Mouse (Mus musculus): ENCODE measurements at regions not wholly inside any gene's neighbourhood (a gene's known extent, or its start where the extent isn't known, plus 50 kb on each side); places are given as distances from the start of the nearest gene placed in this dataset.
"Not testable (repeated sequence)": the region's sequence is repeated elsewhere in the genome, so short reads cannot be mapped to it uniquely, and the experiment has no call there.

- H3K36me3 ChIP-seq (ENCODE audit: control insufficient read depth, insufficient read depth, low read length); H3K9me3 ChIP-seq (ENCODE audit: control insufficient read depth, low read length); H3K4me2 ChIP-seq (ENCODE audit: low read length); H3K27ac ChIP-seq (ENCODE audit: low read depth); H3K4me3 ChIP-seq (ENCODE audit: low read depth, low read length); DNase-seq (ENCODE audit: low spot score); H3K9ac ChIP-seq (ENCODE audit: low read length); H3K4me1 ChIP-seq (replicated peaks; ENCODE audit: control insufficient read depth, insufficient read depth, low read length); H3K27me3 ChIP-seq (replicated peaks; ENCODE audit: control insufficient read depth, insufficient read depth, low read length); ATAC-seq (replicated peaks; ENCODE audit: low FRiP score, low TSS enrichment, low read depth): not testable (repeated sequence)
- 90% methylated on average over 1 of the region's 1 CpGs for WGBS
These were observed 116.8 kb downstream of the Rfpl4b start for GRCm38 (mm10) chr10:38704762-38705130.

GRCm38 (mm10) chr10:38703954-38704761, 117.4 kb downstream of the Rfpl4b start:
- Histone ChIP-seq H3K9me3 (ENCODE audit: control insufficient read depth, low read length) (no peaks in the 10 kb centered on the region), H3K36me3 (ENCODE audit: control insufficient read depth, insufficient read depth, low read length) (no peaks in the 10 kb centered on the region), H3K4me3 (ENCODE audit: low read depth, low read length) (no peak overlapping the region), H3K4me1 (replicated peaks; ENCODE audit: control insufficient read depth, insufficient read depth, low read length) (no peaks in the 10 kb centered on the region), H3K27me3 (replicated peaks; ENCODE audit: control insufficient read depth, insufficient read depth, low read length) (no peaks in the 10 kb centered on the region), H3K4me2 (ENCODE audit: low read length) (no peak overlapping the region), H3K9ac (ENCODE audit: low read length) (no peak overlapping the region), H3K27ac (ENCODE audit: low read depth) (no peak overlapping the region)
- no peak for ATAC-seq (replicated peaks; ENCODE audit: low FRiP score, low TSS enrichment, low read depth)
- no peak for DNase-seq (ENCODE audit: low spot score)
- WGBS, result 64% methylated on average over 4 of the region's 4 CpGs

- Histone ChIP-seq H3K4me3 (ENCODE audit: low read depth, low read length) (no peak overlapping the region), H3K9me3 (ENCODE audit: control insufficient read depth, low read length) (no peaks in the 10 kb centered on the region), H3K4me1 (replicated peaks; ENCODE audit: control insufficient read depth, insufficient read depth, low read length) (no peaks in the 10 kb centered on the region), H3K9ac (ENCODE audit: low read length) (no peak overlapping the region), H3K4me2 (ENCODE audit: low read length) (no peak overlapping the region), H3K36me3 (ENCODE audit: control insufficient read depth, insufficient read depth, low read length) (no peaks in the 10 kb centered on the region), H3K27me3 (replicated peaks; ENCODE audit: control insufficient read depth, insufficient read depth, low read length) (no peaks in the 10 kb centered on the region), H3K27ac (ENCODE audit: low read depth) (no peak overlapping the region)
- ATAC-seq (replicated peaks; ENCODE audit: low FRiP score, low TSS enrichment, low read depth) (no peak), DNase-seq (ENCODE audit: low spot score) (no peak)
- WGBS, result 58% methylated on average over 2 of the region's 2 CpGs
These were observed 144.1 kb downstream of the Rfpl4b start for GRCm38 (mm10) chr10:38677453-38677852.

- Histone ChIP-seq H3K9ac (ENCODE audit: low read length) (no peak overlapping the region), H3K27ac (ENCODE audit: low read depth) (no peak overlapping the region), H3K4me1 (replicated peaks; ENCODE audit: control insufficient read depth, insufficient read depth, low read length) (no peaks in the 10 kb centered on the region), H3K4me3 (ENCODE audit: low read depth, low read length) (no peak overlapping the region), H3K9me3 (ENCODE audit: control insufficient read depth, low read length) (no peaks in the 10 kb centered on the region), H3K27me3 (replicated peaks; ENCODE audit: control insufficient read depth, insufficient read depth, low read length) (no peaks in the 10 kb centered on the region), H3K4me2 (ENCODE audit: low read length) (no peak overlapping the region), H3K36me3 (ENCODE audit: control insufficient read depth, insufficient read depth, low read length) (no peaks in the 10 kb centered on the region)
- ATAC-seq (replicated peaks; ENCODE audit: low FRiP score, low TSS enrichment, low read depth) (no peak), DNase-seq (ENCODE audit: low spot score) (no peak)
These were observed 153.0 kb downstream of the Rfpl4b start for GRCm38 (mm10) chr10:38668610-38669009.

GRCm38 (mm10) chr10:38667841-38668240, 153.7 kb downstream of the Rfpl4b start:
- Histone ChIP-seq H3K9me3 (ENCODE audit: control insufficient read depth, low read length) (no peaks in the 10 kb centered on the region), H3K4me3 (ENCODE audit: low read depth, low read length) (no peak overlapping the region), H3K27ac (ENCODE audit: low read depth) (no peak overlapping the region), H3K27me3 (replicated peaks; ENCODE audit: control insufficient read depth, insufficient read depth, low read length) (no peaks in the 10 kb centered on the region), H3K9ac (ENCODE audit: low read length) (no peak overlapping the region), H3K4me1 (replicated peaks; ENCODE audit: control insufficient read depth, insufficient read depth, low read length) (no peaks in the 10 kb centered on the region), H3K36me3 (ENCODE audit: control insufficient read depth, insufficient read depth, low read length) (no peaks in the 10 kb centered on the region), H3K4me2 (ENCODE audit: low read length) (no peak overlapping the region)
- no peak for ATAC-seq (replicated peaks; ENCODE audit: low FRiP score, low TSS enrichment, low read depth)
- no peak for DNase-seq (ENCODE audit: low spot score)

- Histone ChIP-seq H3K9ac (ENCODE audit: low read length) (no peak overlapping the region), H3K36me3 (ENCODE audit: control insufficient read depth, insufficient read depth, low read length) (no peaks in the 10 kb centered on the region), H3K4me3 (ENCODE audit: low read depth, low read length) (no peak overlapping the region), H3K27ac (ENCODE audit: low read depth) (no peak overlapping the region), H3K4me2 (ENCODE audit: low read length) (no peak overlapping the region), H3K27me3 (replicated peaks; ENCODE audit: control insufficient read depth, insufficient read depth, low read length) (no peaks in the 10 kb centered on the region), H3K9me3 (ENCODE audit: control insufficient read depth, low read length) (no peaks in the 10 kb centered on the region), H3K4me1 (replicated peaks; ENCODE audit: control insufficient read depth, insufficient read depth, low read length) (no peaks in the 10 kb centered on the region)
- ATAC-seq (replicated peaks; ENCODE audit: low FRiP score, low TSS enrichment, low read depth), result no peak
- no peak for DNase-seq (ENCODE audit: low spot score)
- 61% methylated on average over 1 of the region's 1 CpGs for WGBS
These were observed 185.9 kb downstream of the Rfpl4b start for GRCm38 (mm10) chr10:38635695-38636094.

- Histone ChIP-seq H3K36me3 (ENCODE audit: control insufficient read depth, insufficient read depth, low read length) (no peaks in the 10 kb centered on the region), H3K9ac (ENCODE audit: low read length) (no peak overlapping the region), H3K4me2 (ENCODE audit: low read length) (no peak overlapping the region), H3K9me3 (ENCODE audit: control insufficient read depth, low read length) (no peaks in the 10 kb centered on the region), H3K27me3 (replicated peaks; ENCODE audit: control insufficient read depth, insufficient read depth, low read length) (no peaks in the 10 kb centered on the region), H3K27ac (ENCODE audit: low read depth) (no peak overlapping the region), H3K4me3 (ENCODE audit: low read depth, low read length) (no peak overlapping the region), H3K4me1 (replicated peaks; ENCODE audit: control insufficient read depth, insufficient read depth, low read length) (no peaks in the 10 kb centered on the region)
- ATAC-seq (replicated peaks; ENCODE audit: low FRiP score, low TSS enrichment, low read depth), result no peak
- WGBS, result 55% methylated on average over 4 of the region's 4 CpGs
- DNase-seq (ENCODE audit: low spot score), result no peak
These were observed 191.6 kb downstream of the Rfpl4b start for GRCm38 (mm10) chr10:38629907-38630505.

GRCm38 (mm10) chr10:38623399-38623798, 198.2 kb downstream of the Rfpl4b start:
- Histone ChIP-seq H3K4me2 (ENCODE audit: low read length) (no peak overlapping the region), H3K9ac (ENCODE audit: low read length) (no peak overlapping the region), H3K4me1 (replicated peaks; ENCODE audit: control insufficient read depth, insufficient read depth, low read length) (no peaks in the 10 kb centered on the region), H3K27ac (ENCODE audit: low read depth) (no peak overlapping the region), H3K27me3 (replicated peaks; ENCODE audit: control insufficient read depth, insufficient read depth, low read length) (no peaks in the 10 kb centered on the region), H3K9me3 (ENCODE audit: control insufficient read depth, low read length) (no peaks in the 10 kb centered on the region), H3K36me3 (ENCODE audit: control insufficient read depth, insufficient read depth, low read length) (no peaks in the 10 kb centered on the region), H3K4me3 (ENCODE audit: low read depth, low read length) (no peak overlapping the region)
- ATAC-seq (replicated peaks; ENCODE audit: low FRiP score, low TSS enrichment, low read depth), result no peak
- 98% methylated on average over 1 of the region's 1 CpGs for WGBS
- no peak for DNase-seq (ENCODE audit: low spot score)
